Mouse (Mus musculus) heart, adult 9 months (tissue): ENCODE measurements at regions not wholly inside any gene's neighbourhood (a gene's known extent, or its start where the extent isn't known, plus 50 kb on each side); places are given as distances from the start of the nearest gene placed in this dataset.

Experiments used
- DNase-seq, 2 experiments: peaks; one replicate each; pipeline ENCODE4 v3.0.0; 2022; ENCODE audit warnings: low spot score in 2 of 2

DNA sequence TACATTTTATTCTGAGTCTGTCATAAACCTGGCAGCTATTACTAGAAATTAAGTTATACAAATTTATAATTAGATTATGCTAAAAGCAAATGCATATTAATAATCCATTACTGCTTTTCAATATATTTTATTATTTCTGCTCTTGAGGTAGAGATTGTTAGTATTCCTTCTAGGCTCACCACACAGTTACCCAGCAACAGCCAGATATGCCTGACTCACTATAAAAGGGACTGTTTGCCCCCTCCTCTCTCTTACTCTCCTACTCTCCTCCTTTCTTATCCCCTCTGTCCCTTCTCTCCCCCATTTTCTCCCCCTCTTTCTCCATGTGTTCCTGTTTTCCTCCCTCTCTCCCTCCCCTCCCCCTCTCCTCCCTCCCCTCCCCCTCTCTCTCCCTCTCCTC is 98.7 kb downstream of the 4930505A04Rik start:
- DNase-seq = no peak

DNA sequence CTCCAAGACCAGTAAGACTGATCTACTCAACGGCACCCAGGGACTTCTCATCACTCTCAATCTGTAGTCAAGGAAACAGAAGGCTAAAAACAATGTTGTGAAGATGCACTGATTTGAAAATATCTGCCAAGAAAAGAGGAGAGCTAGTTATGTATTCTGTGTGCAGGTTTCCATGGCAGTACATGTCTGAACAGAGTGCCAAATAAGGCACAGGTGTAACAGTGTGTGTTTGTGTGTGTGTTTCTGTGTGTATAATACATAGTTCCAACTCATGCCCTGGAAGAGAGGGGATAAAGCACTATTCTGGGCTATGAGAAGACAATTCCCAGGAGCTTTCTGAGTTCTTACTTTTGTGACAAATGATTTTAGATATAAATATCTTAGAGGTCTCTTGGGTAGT is 99.7 kb downstream of the 4930505A04Rik start:
- DNase-seq = no peak

DNA sequence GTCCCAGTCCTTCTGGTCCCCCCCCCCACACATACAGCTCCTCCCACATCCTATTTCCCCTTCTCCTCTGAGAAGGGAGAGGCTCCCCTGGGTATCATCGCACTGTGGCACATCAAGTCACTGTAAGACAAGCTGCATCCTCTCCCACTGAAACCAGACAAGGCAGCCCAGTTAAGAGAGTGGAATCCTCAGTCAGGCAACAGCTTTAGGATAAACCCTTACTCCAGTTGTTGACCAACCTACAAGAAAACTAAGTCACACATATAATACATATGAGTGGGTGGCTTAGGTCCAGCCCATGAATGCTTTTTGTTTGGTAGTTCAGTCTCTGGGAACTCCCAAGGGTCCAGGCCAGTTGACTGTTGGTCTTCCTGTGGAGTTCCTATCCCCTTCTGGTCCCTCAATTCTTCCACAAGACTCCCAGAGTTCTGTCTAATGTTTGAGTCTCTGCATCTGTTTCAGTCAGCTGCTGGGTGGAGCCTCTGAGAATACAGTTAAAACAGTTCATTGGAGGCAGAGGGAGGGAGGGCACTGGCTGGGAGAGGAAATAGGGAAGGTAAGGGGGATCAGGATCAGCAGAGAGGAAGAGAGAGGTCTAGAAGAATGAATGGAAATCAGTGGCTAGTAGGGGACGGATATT is 101.7 kb upstream of the Sptbn1 start:
- DNase-seq = peak; percentile 57 to 72

DNA sequence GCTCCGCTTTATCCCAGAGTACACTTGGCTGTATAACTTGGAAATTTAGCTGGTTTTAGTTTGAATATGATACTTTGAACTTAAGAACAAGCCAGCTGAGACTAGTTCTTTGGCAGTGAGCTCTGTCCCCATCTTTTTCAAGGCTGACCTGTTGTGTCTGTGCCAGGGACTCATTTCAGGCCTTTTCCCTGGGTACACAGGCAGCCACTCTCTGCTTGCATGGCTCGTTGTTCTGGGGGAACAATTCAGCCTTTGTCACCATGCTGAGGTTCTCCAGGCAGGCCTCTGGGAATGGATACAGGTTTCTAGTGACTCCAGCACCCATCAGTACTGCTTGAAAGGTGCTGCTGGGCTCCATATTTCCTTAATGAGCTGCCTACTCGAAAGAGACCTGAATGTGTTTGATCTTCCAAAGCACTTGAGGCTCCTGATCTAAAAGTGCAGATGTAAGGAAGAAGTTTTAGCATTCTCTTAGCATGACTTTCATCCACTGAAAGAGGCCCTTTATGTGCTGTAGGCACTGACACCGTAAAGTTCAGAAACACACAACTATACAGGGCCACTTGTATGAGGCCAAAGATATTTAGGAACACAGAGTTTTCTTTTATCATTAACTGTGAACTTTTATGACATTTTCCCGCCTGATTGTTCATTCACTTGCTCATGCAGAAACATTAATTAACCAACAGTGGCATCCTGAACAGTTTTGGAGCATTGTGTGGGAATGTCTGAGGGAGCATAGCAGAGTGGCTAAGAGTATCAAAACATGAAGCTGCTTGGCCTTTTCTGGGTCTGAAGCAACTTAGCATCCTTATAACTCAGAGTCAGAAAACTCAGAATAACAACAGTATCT is 99.6 kb upstream of the Sptbn1 start:
- peak; percentile 17 to 29 for DNase-seq

DNA sequence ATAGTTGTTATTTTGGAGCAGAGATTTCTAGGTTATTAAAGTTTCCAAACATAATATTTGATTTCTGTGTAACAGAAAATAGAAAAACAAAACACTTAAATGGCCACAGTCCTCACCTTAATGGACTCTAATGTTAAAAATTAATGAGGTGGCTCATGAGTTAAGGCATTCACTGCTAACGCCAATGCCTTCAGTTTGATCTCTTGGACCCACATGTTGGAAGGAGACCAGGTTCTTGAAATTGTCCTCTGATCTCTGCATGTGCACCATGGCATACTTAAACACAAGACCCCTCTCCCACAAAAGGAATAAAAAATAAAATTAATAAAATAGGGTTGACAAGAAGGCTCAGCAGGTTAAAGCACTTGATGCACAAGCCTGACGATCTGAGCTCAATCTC is 98.5 kb upstream of the Sptbn1 start:
- DNase-seq = no peak

DNA sequence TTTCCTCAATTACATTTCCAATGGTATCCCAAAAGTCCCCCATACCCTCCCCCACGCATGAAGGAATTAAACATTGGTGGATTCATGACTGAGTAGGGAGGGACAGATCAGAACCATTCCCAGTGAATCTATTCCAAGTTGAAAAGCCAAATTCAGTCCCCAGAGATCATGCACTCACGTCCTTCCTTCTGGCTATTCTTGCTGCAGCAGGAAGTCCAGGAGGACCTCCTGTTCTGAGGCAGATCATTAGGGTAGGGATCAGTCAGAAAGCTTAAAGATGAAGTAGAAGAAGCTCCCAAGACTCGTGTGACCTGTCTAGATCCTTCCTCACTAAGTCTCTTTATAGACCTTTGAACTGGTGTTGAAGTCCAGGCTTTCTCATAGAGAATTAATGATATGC is 97.0 kb upstream of the Sptbn1 start:
- peak; percentile 80 to 88 for DNase-seq

DNA sequence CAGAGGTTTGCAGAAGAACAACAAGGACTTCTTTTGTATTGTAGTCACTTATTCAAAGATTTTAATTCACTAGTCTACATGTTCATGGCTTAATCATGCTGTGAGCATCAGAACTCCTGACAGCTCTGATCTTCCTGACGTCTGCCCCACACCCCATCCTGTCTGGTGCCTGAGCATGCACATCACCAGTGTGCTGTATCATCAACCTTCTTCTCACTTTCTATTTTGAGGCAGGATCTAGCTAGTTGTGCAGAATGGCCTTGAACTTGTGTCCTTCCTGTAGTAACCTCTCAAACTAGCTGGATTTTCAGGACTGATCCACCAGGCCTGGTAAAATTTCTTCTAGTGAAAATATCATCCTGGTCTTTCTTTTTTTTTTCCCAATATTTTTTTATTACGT is 96.6 kb upstream of the Sptbn1 start:
- peak; percentile 45 to 69 for DNase-seq

DNA sequence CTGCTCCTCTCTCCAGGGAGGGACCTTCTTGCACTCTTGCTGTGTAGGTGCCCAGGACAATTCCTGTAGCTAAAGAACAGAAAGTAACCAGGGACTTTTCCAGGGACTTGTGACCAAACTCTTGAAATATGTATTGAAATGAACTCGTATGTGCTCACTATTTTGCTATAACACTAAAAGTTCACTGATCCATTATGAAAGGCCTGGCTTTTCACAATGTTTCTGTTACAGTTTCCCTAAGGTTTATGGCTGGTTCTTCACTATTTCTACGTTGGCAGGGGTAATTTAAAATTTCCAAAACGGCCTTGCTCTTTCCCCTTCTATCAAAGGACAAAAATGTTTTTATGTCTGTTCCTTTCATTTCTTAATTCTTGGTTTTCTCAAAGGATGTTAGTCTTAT is 90.2 kb upstream of the Sptbn1 start:
- no peak for DNase-seq

DNA sequence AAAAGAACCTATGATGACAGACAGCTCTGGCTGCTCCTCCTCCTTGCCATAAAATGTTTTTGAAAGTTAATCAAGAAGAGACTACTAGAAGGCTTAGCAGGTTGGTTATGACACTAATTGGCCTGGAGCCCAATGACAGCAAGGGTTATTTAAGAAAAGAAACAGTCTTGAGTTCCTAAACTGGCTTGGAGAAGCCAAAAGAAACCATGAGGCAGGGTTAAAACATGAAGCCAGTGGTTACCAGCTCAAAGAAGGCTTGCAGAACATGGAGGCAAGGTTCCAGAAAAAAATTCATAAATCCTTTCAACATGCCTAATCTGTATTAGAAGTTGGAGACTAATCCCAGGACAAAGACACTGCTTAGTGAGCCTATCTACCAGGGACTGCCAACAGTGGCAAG is 87.4 kb upstream of the Sptbn1 start:
- DNase-seq = no peak

DNA sequence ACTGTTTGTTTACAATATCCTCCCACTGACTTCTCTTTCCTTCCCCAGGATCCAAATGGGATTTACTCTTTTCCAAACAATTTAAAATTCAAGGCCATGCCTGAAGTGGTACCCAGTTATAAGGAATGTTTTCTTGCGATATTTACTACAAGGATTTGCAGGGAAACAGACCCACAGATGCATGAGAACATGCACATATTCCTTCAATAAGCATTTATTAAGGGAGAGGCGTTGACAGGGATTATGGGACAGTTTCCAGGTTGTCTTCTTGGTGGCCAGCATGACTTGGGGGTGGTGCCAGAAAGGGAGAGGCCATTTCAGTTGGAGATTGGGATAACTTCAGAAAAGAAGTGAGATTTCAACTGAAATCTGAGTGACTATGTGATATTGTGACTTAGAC is 58.4 kb upstream of the Sptbn1 start:
- peak; percentile 50 to 73 for DNase-seq
